Mouse (Mus musculus) liver, postnatal 0 days (tissue): ENCODE measurements around the gene Scamp1.

ENCODE experiments used
- CTCF ChIP-seq: sonication (generic); IDR thresholded peaks from 2 replicates; pipeline ENCODE4 v1.5.1; 2016; ENCODE audit warnings: antibody characterized with exemption, low read depth
- EP300 ChIP-seq: IDR thresholded peaks from 2 replicates; pipeline ENCODE4 v1.6.1; 2016; ENCODE audit warnings: antibody characterized with exemption, low read depth, mild to moderate bottlenecking

- no peak for TF ChIP-seq CTCF
- no peak for TF ChIP-seq EP300
Measured at GRCm38 (mm10) chr13:94199829-94200228, 85.8 kb downstream of the Scamp1 start.
